Mouse (Mus musculus) midbrain, embryonic 15.5 days (tissue): ENCODE measurements around the gene Plekhh1. TPM values are rescaled to one million over a fixed set of nuclear protein-coding genes. Genes with fewer than 3 reads are reported as not detected.

Experiments used
- ATAC-seq: fragments of 200-750 bp; cut with Nextera tagmentation; replicated peaks from 2 replicates; pipeline ENCODE4 v1.8.0; 2017; ENCODE audit warnings: moderate TSS enrichment
- H3K27ac ChIP-seq: fragments of 300-500 bp; sonication (generic); 2 replicates; pipeline ENCODE4 v1.5.1; 2015; ENCODE audit warnings: mild to moderate bottlenecking, inconsistent platforms
- H3K27me3 ChIP-seq: fragments of 300-500 bp; sonication (generic); replicated peaks from 2 replicates; pipeline ENCODE4 v1.6.1; 2015; ENCODE audit warnings: inconsistent platforms
- H3K36me3 ChIP-seq: fragments of 300-500 bp; sonication (generic); replicated peaks from 2 replicates; pipeline ENCODE4 v1.6.1; 2015; ENCODE audit warnings: inconsistent platforms
- H3K4me1 ChIP-seq: fragments of 300-500 bp; sonication (generic); 2 replicates; pipeline ENCODE4 v1.6.1; 2015; ENCODE audit warnings: inconsistent platforms
- H3K4me2 ChIP-seq: fragments of 300-500 bp; sonication (generic); 2 replicates; pipeline ENCODE4 v1.6.1; 2015; ENCODE audit warnings: inconsistent platforms, mild to moderate bottlenecking, moderate library complexity
- H3K4me3 ChIP-seq: fragments of 300-500 bp; sonication (generic); 2 replicates; pipeline ENCODE4 v1.5.1; 2015; ENCODE audit warnings: mild to moderate bottlenecking, inconsistent platforms
- H3K9ac ChIP-seq: fragments of 300-500 bp; sonication (generic); 2 replicates; pipeline ENCODE4 v1.6.1; 2015; ENCODE audit warnings: mild to moderate bottlenecking, inconsistent platforms
- H3K9me3 ChIP-seq: fragments of 300-500 bp; sonication (generic); 2 replicates; pipeline ENCODE4 v1.6.1; 2016; ENCODE audit warnings: inconsistent platforms
- WGBS: fragments of 180-500 bp; shearing (Covaris S2); methylation state at CpG from one replicate; pipeline ENCODE4 v1.1.7; 2015; ENCODE audit warnings: mixed read lengths; 5-methylcytosine and 5-hydroxymethylcytosine counted together
- polyA plus RNA-seq: library from polyadenylated mRNA; unstranded; fragments of >200 nt; fragmentation: Nextera tagmentation; extraction: Ambion mirVana; gene quantifications from 2 replicates; pipeline ENCODE4 v1.2.1, GENCODE M21; 2015

The Plekhh1 gene
- polyA plus RNA-seq, 1 experiment from 2014 or later = 3.3 TPM

DNA sequence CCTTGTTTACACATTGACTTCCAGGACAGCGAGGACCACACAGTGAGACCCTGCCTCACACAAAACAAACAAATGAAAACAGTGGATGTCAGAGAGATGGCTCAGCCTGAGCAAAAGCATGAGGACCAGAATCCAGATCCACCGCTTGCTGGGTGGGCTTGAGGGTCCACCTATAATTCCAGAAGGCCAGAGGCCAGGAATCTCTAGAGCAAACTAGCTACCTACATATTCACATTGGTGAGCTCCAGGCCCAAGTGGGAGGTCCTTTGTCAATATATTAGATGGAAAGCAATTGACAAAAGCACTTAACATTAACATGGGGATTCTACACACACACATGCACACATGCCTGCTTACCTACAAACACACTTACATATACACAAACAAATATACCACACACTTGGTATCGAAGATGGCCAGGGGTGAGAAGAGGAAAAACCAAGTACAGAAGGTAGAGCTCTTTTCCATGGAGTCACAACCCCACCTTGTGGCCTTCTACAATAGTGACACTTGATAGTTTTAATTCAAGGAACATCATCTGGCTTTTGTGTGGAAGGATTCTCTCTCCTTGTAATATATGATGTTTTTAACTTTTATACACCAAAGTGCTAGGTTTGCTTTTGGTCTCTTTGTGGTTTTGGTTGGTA lies 68.3 kb downstream of the Plekhh1 start:
- H3K9ac ChIP-seq = no peak overlapping the region
- WGBS = 61% methylated on average over 3 of the region's 3 CpGs
- ATAC-seq = no peak
- H3K4me1 ChIP-seq = no peaks in the 10 kb centered on the region
- H3K27ac ChIP-seq = no peak overlapping the region
- H3K4me3 ChIP-seq = no peak overlapping the region
- H3K4me2 ChIP-seq = no peak overlapping the region
- no peaks in the 10 kb centered on the region for H3K27me3 ChIP-seq
- no peaks in the 10 kb centered on the region for H3K9me3 ChIP-seq
- no peaks in the 10 kb centered on the region for H3K36me3 ChIP-seq

GRCm38 (mm10) chr12:79103773-79104172 lies 74.8 kb downstream of the Plekhh1 start:
- Histone ChIP-seq H3K9me3 (no peaks in the 10 kb centered on the region), H3K4me3 (no peak overlapping the region), H3K4me1 (no peaks in the 10 kb centered on the region), H3K27me3 (no peaks in the 10 kb centered on the region), H3K27ac (no peak overlapping the region), H3K36me3 (no peaks in the 10 kb centered on the region), H3K9ac (no peak overlapping the region), H3K4me2 (no peak overlapping the region)
- no peak for ATAC-seq
- WGBS = 89% methylated on average over 3 of the region's 3 CpGs

- ATAC-seq = no peak
- H3K9ac ChIP-seq = no peak overlapping the region
- no peaks in the 10 kb centered on the region for H3K36me3 ChIP-seq
- no peaks in the 10 kb centered on the region for H3K4me1 ChIP-seq
- no peaks in the 10 kb centered on the region for H3K9me3 ChIP-seq
- 74% methylated on average over 2 of the region's 2 CpGs for WGBS
- no peak overlapping the region for H3K4me2 ChIP-seq
- H3K27ac ChIP-seq = no peak overlapping the region
- no peaks in the 10 kb centered on the region for H3K27me3 ChIP-seq
- no peak overlapping the region for H3K4me3 ChIP-seq
Observed at GRCm38 (mm10) chr12:79104544-79104943, 75.6 kb downstream of the Plekhh1 start.

DNA sequence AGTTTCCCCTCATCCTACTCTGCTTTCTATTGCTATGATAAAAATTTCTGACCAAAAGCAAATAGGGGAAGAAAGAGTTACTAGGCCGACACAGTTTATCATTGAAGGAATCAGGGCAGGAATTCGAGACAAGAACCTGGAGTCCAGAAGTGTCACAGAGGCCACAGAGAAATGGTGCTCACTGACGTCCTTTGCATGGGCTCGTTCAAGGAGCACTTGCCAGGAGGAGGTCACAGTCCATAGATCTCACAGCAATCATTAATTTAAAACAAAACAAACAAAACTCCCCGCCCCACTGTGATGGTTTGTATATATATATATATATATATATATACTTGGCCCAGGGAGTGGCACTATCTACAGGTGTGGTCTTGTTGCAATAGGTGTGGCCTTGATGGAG lies 76.3 kb downstream of the Plekhh1 start:
- ATAC-seq = no peak
- H3K4me3 ChIP-seq = no peak overlapping the region
- no peak overlapping the region for H3K4me2 ChIP-seq
- no peaks in the 10 kb centered on the region for H3K9me3 ChIP-seq
- no peaks in the 10 kb centered on the region for H3K27me3 ChIP-seq
- no peak overlapping the region for H3K27ac ChIP-seq
- H3K36me3 ChIP-seq = no peaks in the 10 kb centered on the region
- WGBS = 93% methylated on average over 5 of the region's 5 CpGs
- no peak overlapping the region for H3K9ac ChIP-seq
- no peaks in the 10 kb centered on the region for H3K4me1 ChIP-seq

- Histone ChIP-seq H3K27me3 (no peaks in the 10 kb centered on the region), H3K9me3 (no peaks in the 10 kb centered on the region), H3K4me1 (no peaks in the 10 kb centered on the region), H3K4me3 (no peak overlapping the region), H3K9ac (no peak overlapping the region), H3K27ac (no peak overlapping the region), H3K36me3 (no peaks in the 10 kb centered on the region), H3K4me2 (no peak overlapping the region)
- ATAC-seq = no peak
- 90% methylated on average over 4 of the region's 4 CpGs for WGBS
Observed at GRCm38 (mm10) chr12:79118991-79119390, 90.0 kb downstream of the Plekhh1 start.

DNA sequence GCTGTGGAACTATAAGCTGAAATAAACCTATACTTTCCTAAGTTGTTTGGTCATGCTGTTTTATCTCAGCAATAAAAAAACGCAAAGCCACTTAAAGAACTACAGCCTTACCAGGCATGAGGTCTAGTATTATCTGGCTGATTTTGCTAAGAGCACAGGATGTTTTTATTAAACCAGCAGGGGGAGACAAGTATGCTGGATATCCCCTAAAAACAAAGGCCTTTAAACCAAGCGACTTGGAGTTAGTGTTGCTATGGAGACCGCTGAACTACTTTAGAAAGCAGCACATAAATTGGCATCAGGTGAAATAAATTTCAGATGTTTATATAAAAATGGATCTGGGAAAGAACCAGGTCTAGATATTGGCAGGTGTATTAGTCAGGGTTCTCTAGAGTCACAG lies 93.9 kb downstream of the Plekhh1 start:
- peak; percentile 71 for ATAC-seq
- WGBS = 29% methylated on average over 3 of the region's 3 CpGs
- H3K4me1 ChIP-seq = no peaks in the 10 kb centered on the region

GRCm38 (mm10) chr12:79130299-79131177 lies 101.6 kb downstream of the Plekhh1 start, which contains the start of gene Arg2:
Arg2 (plus strand) TSS chr12:79130777.
- Histone ChIP-seq H3K36me3 (no peaks in the 10 kb centered on the region), H3K27me3 (peaks cover 18% of the 10 kb centered on the region; the same call in 1 of the 2 replicates), H3K4me2 (peak within 1 kb of the TSS; percentile 82), H3K9me3 (no peaks in the 10 kb centered on the region), H3K4me3 (peak within 1 kb of the TSS; percentile 63), H3K27ac (peak within 1 kb of the TSS; percentile 41), H3K4me1 (peaks cover 19% of the 10 kb centered on the region; the same call in 1 of the 2 replicates), H3K9ac (peak within 1 kb of the TSS; percentile 55)
- ATAC-seq = peak; percentile 98
- WGBS = under 1% methylated on average over 47 of the region's 47 CpGs

More for the DNA sequence above, 93.9 kb downstream of the Plekhh1 start:
- no peak overlapping the region for H3K9ac ChIP-seq
- H3K27me3 ChIP-seq = no peaks in the 10 kb centered on the region
- no peak overlapping the region for H3K4me3 ChIP-seq
- no peaks in the 10 kb centered on the region for H3K36me3 ChIP-seq
- no peaks in the 10 kb centered on the region for H3K9me3 ChIP-seq
- H3K27ac ChIP-seq = no peak overlapping the region
- H3K4me2 ChIP-seq = no peak overlapping the region

Other genes starting within 250 kb of the Plekhh1 start
- gene Atp6v1d, start 167.5 kb upstream of the Plekhh1 start, polyA plus RNA-seq = 105 and 121 TPM in 2 replicates
- 132 and 135 TPM in 2 replicates for gene Eif2s1, start 167.3 kb upstream of the Plekhh1 start, polyA plus RNA-seq
- 1.5 and 2.0 TPM in 2 replicates for gene Plek2, start 122.2 kb upstream of the Plekhh1 start, polyA plus RNA-seq
- 82.0 and 82.1 TPM in 2 replicates for gene Tmem229b, start 21.5 kb upstream of the Plekhh1 start, polyA plus RNA-seq
- 21.7 and 22.9 TPM in 2 replicates for gene Pigh, start 60.5 kb downstream of the Plekhh1 start, polyA plus RNA-seq
- gene Arg2, start 101.6 kb downstream of the Plekhh1 start, polyA plus RNA-seq = 28.5 and 29.6 TPM in 2 replicates
- gene Vti1b, start 143.5 kb downstream of the Plekhh1 start, polyA plus RNA-seq = 219 and 223 TPM in 2 replicates
- gene Rdh11, start 163.1 kb downstream of the Plekhh1 start, polyA plus RNA-seq = 31.0 and 33.7 TPM in 2 replicates
- gene Rdh12, start 179.8 kb downstream of the Plekhh1 start, polyA plus RNA-seq = 0.93 and 1.2 TPM in 2 replicates